8 mouse cellular contexts compared by ENCODE assay signal in genomic region chr14:55659960-55660573, GRCm38 (mm10). TPM values are rescaled to one million over a fixed set of nuclear protein-coding genes. Genes with fewer than 3 reads are reported as not detected.
DNase-seq lines count a peak whose midpoint lies in the region; ATAC-seq lines count a peak whose summit lies in the region.

TSS of gene Mdp1 (minus strand) at chr14:55660508.

- peak; percentile 96 for ATAC-seq in hindbrain, embryonic 13.5 days (ENCODE audit: low FRiP score)

- H3K4me2 ChIP-seq in hindbrain, embryonic 13.5 days, result peak within 1 kb of the TSS; percentile 64

- H3K27me3 ChIP-seq in hindbrain, embryonic 13.5 days, result no peaks in the 10 kb centered on the region

- under 1% methylated on average over 39 of the region's 39 CpGs for WGBS in hindbrain, embryonic 13.5 days

- peaks cover 31% of the 10 kb centered on the region for H3K36me3 ChIP-seq in hindbrain, embryonic 13.5 days

- peak within 1 kb of the TSS; percentile 81 for H3K9ac ChIP-seq in hindbrain, embryonic 13.5 days

- DNase-seq in WW6 (ENCODE audit: low read depth, low spot score), result peak; percentile 52
- DNase-seq in cerebellum, postnatal 25 days, result peak; percentile 82 to 88
- DNase-seq in frontal cortex, postnatal 25 days (ENCODE audit: low spot score in 2 of 2), result peak; percentile 58 to 69
- peak; percentile 67 to 68 for DNase-seq in layer of hippocampus, postnatal 25 days (ENCODE audit: extremely low spot score in 1 of 2, low spot score in 1 of 2)
- peak; percentile 77 for DNase-seq in lung, postnatal 25 days (ENCODE audit: low spot score)
- peak; percentile 74 for DNase-seq in retina, adult 2 months (ENCODE audit: low read depth, low spot score)
- DNase-seq in thymus, postnatal 25 days, result peak; percentile 78

- H3K27ac ChIP-seq in hindbrain, embryonic 13.5 days, result peak within 1 kb of the TSS; percentile 88

- H3K9me3 ChIP-seq in hindbrain, embryonic 13.5 days, result no peaks in the 10 kb centered on the region

- peak within 1 kb of the TSS; percentile 69 for H3K4me3 ChIP-seq in hindbrain, embryonic 13.5 days

- H3K4me1 ChIP-seq in hindbrain, embryonic 13.5 days (replicated peaks), result peaks cover 15% of the 10 kb centered on the region

RNA-seq across cellular contexts. Expression of gene Mdp1, which starts in this region (rescaled TPM):
- 74.7 and 77.5 TPM in 2 replicates for polyA plus RNA-seq in hindbrain, embryonic 13.5 days (2015; fragmentation: Nextera tagmentation; extraction: Ambion mirVana)
- 10 to 100 TPM; 49.2 to 50.4 TPM for total RNA-seq in layer of hippocampus, postnatal 25 days (2021)

Comparison
In these comparisons a context has a peak if more than half of its experiments do, and no peak if none do; other contexts are left out.
1. Peak in every context shown above with its lines: DNase-seq, ATAC-seq, H3K4me3 ChIP-seq and H3K27ac ChIP-seq.